Mouse (Mus musculus) spleen, adult 2 months (tissue): Measurements from ENCODE around the gene Commd1. TPM values are rescaled to one million over a fixed set of nuclear protein-coding genes. Genes with fewer than 3 reads are reported as not detected.

Experiments used
- DNase-seq, 2 experiments: peaks; one replicate each; pipeline versions ENCODE4 v3.0.0 to v3.0.0-alpha.2; 2012 to 2021; ENCODE audit warnings: low spot score in 2 of 2, low read depth in 1 of 2
- H3K27ac ChIP-seq: fragments of 200-500 bp; 2 replicates; pipeline ENCODE4 v1.5.1; 2012; ENCODE audit warnings: low read length, inconsistent platforms; ENCODE audit not compliant: insufficient read depth
- H3K27me3 ChIP-seq: fragments of 200-500 bp; 2 replicates; pipeline ENCODE4 v1.6.1; 2012; ENCODE audit warnings: mild to moderate bottlenecking, moderate library complexity, low read length, inconsistent platforms; ENCODE audit not compliant: control insufficient read depth, insufficient read depth
- H3K36me3 ChIP-seq: fragments of 200-500 bp; 2 replicates; pipeline ENCODE4 v1.6.1; 2012; ENCODE audit warnings: mild to moderate bottlenecking, low read length, inconsistent platforms; ENCODE audit not compliant: control insufficient read depth, insufficient read depth
- H3K4me1 ChIP-seq: fragments of 200-500 bp; 2 replicates; pipeline ENCODE4 v1.6.1; 2011; ENCODE audit warnings: inconsistent platforms; ENCODE audit not compliant: control insufficient read depth, insufficient read depth, insufficient read length
- H3K4me3 ChIP-seq: fragments of 200-500 bp; 2 replicates; pipeline ENCODE4 v1.5.1; 2011; ENCODE audit warnings: mild to moderate bottlenecking, inconsistent platforms; ENCODE audit not compliant: insufficient read depth, insufficient read length; ENCODE audit errors: extremely low read depth
- CTCF ChIP-seq: fragments of 200-500 bp; IDR thresholded peaks from 2 replicates; pipeline ENCODE4 v1.5.1; 2011; ENCODE audit warnings: mild to moderate bottlenecking, inconsistent platforms; ENCODE audit not compliant: insufficient read depth, insufficient read length, insufficient replicate concordance; ENCODE audit errors: extremely low read depth
- POLR2A ChIP-seq: fragments of 200-500 bp; IDR thresholded peaks from 2 replicates; pipeline ENCODE4 v1.6.1; 2011; ENCODE audit warnings: low read depth, low read length, inconsistent platforms
- whole genome bisulfite sequencing: fragments of 180-500 bp; shearing (Covaris S2); methylation state at CpG from one replicate; pipeline ENCODE4 v1.1.7; 2018; 5-methylcytosine and 5-hydroxymethylcytosine counted together
- polyA plus RNA-seq: library from polyadenylated mRNA; depleted of rRNA; stranded (reverse); fragments of >200 nt; gene quantifications from 2 replicates; pipeline ENCODE4 v1.2.3, GENCODE M21; 2012

Gene Commd1
- polyA plus RNA-seq, 1 experiment: 5.4 TPM

DNA sequence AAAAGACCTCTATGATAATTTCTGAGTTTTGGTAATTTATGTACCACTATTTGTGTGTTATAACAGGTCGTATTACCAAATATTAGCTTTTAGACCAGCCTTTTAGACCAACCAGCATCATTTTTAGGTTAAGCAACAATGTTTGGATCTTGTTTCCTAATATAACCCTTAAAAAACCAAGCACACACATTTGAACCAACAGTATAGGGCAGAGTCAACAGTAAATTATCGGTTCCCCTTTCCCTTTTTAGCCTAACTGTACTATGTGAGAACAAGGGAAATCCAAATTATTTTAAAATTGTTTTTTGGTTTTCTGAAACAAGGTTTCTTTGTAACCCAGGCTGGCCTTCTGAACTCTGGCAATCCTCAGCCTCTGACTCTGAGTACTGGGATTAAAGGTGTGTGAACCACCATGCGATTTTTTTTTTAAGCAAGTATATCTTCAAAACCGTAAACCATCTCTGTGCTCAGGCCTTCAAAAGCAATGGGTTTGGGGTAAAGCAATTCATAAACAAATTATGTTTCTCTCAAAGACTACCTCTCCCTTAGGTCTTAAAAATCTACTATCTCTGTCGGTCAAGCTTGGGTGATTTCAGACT, 125.0 kb downstream of the Commd1 start:
- H3K27ac ChIP-seq: peak overlapping the region; percentile 95; the same call in 1 of the 2 replicates
- H3K4me3 ChIP-seq: peak overlapping the region; percentile 79; the same call in 1 of the 2 replicates
- DNase-seq: no peak
- WGBS: 7% methylated on average over 5 of the region's 5 CpGs
- H3K4me1 ChIP-seq: peaks cover 33% of the 10 kb centered on the region; the same call in 1 of the 2 replicates
- no peaks in the 10 kb centered on the region for H3K36me3 ChIP-seq
- no peaks in the 10 kb centered on the region for H3K27me3 ChIP-seq
- no peak for TF ChIP-seq POLR2A
- TF ChIP-seq CTCF: no peak

- no peaks in the 10 kb centered on the region for H3K27me3 ChIP-seq
- WGBS: 23% methylated on average over 3 of the region's 3 CpGs
- TF ChIP-seq CTCF (no peak), POLR2A (no peak)
- DNase-seq: no peak
- peak overlapping the region; percentile 15; the same call in 1 of the 2 replicates for H3K27ac ChIP-seq
- no peak overlapping the region for H3K4me3 ChIP-seq
- peaks cover 35% of the 10 kb centered on the region; the same call in 1 of the 2 replicates for H3K4me1 ChIP-seq
- no peaks in the 10 kb centered on the region for H3K36me3 ChIP-seq
Observed at GRCm38 (mm10) chr11:22856371-22856965, 125.7 kb downstream of the Commd1 start.

GRCm38 (mm10) chr11:22854571-22854970, 127.6 kb downstream of the Commd1 start:
- no peaks in the 10 kb centered on the region for H3K27me3 ChIP-seq
- DNase-seq: no peak
- no peak overlapping the region; the same call in 1 of the 2 replicates for H3K27ac ChIP-seq
- TF ChIP-seq CTCF (no peak), POLR2A (no peak)
- WGBS: 20% methylated on average over 4 of the region's 4 CpGs
- H3K36me3 ChIP-seq: no peaks in the 10 kb centered on the region
- H3K4me1 ChIP-seq: peaks cover 44% of the 10 kb centered on the region; the same call in 1 of the 2 replicates
- H3K4me3 ChIP-seq: no peak overlapping the region

DNA sequence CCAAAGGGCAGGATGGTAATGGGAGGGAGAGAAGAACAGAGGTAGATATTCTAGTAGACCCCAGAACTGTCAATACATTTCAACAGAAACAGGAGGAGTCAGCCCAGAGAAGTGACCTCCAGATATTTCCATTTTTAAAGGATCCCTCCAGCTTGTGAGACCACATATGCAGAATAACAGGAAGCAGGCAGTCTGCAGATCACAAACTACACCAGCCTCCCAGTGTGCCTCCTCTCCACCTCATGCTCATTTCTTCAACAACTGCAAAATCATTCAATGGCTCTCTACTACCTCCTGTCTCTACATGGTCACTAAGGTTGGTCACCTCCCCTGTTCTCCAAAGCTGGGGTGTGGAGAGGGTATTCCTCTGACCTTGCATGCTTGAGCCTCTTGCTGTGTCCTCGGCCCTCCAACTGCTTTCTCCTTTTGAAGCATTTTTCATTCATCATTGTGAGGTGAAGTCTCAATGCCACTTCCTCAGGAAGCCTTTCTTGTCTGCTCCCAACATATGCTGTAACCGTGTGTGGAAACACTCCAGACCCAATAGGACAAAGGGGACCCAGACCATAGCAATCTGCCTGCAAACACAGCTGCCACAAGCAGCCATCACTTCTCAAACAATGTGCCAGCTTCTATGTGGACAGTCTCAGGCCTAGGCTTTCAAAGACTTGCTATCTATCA, 128.6 kb downstream of the Commd1 start:
- peak overlapping the region; percentile 66 for H3K27ac ChIP-seq
- TF ChIP-seq POLR2A (no peak), CTCF (no peak)
- no peak for DNase-seq
- H3K4me1 ChIP-seq: peaks cover 44% of the 10 kb centered on the region; the same call in 1 of the 2 replicates
- WGBS: 6% methylated on average over 2 of the region's 2 CpGs
- H3K4me3 ChIP-seq: peak overlapping the region; percentile 10; the same call in 1 of the 2 replicates
- H3K36me3 ChIP-seq: no peaks in the 10 kb centered on the region
- no peaks in the 10 kb centered on the region for H3K27me3 ChIP-seq

DNA sequence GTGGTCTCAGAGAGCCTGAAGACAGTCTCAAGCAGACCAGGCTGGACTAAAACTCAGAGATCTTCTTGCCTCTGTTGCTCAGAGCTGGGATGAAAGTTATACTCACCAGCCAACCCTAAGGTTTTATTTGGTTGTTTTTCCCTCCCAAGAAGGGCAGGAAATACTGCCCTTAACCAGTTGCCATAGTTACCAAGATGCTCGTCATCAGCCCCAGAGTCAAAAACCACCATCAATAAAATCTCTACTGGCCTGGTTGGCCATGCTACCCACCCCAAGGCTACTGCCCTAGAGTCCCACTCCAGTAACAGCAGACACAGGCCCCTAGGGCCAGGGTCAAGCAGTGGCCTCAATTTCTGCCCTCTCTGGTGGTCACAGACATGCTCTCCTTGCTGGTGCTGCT, 129.7 kb downstream of the Commd1 start:
- peaks cover 54% of the 10 kb centered on the region; the same call in 1 of the 2 replicates for H3K4me1 ChIP-seq
- no peaks in the 10 kb centered on the region for H3K36me3 ChIP-seq
- H3K27ac ChIP-seq: peak overlapping the region; percentile 66
- no peak overlapping the region for H3K4me3 ChIP-seq
- H3K27me3 ChIP-seq: no peaks in the 10 kb centered on the region
- 3% methylated on average over 1 of the region's 1 CpGs for WGBS
- no peak for DNase-seq
- TF ChIP-seq POLR2A (no peak), CTCF (no peak)

DNA sequence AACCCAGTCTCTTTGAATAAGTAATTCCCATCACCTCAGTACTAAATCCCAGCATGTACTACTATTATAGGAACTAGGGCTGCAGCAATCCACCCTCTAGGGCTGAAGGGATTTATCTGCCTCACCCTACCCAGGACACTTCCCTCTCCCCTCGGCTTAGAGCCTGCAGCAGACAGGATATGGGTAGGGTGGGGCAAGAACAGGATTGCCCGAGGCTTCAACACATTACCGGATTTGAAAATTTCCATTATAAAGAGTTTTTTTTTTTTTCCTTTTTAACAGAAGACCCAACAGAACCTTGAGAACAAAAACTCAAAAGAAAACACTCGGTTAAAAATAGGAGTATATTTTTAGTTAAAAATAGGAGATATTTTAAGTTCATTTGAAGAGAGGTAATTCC, 130.8 kb downstream of the Commd1 start:
- H3K27me3 ChIP-seq: no peaks in the 10 kb centered on the region
- no peaks in the 10 kb centered on the region for H3K36me3 ChIP-seq
- H3K27ac ChIP-seq: peak overlapping the region; percentile 44; the same call in 1 of the 2 replicates
- peaks cover 63% of the 10 kb centered on the region for H3K4me1 ChIP-seq
- TF ChIP-seq POLR2A: no peak
- TF ChIP-seq CTCF: no peak
- WGBS: 4% methylated on average over 4 of the region's 4 CpGs
- no peak overlapping the region for H3K4me3 ChIP-seq
- no peak for DNase-seq

DNA sequence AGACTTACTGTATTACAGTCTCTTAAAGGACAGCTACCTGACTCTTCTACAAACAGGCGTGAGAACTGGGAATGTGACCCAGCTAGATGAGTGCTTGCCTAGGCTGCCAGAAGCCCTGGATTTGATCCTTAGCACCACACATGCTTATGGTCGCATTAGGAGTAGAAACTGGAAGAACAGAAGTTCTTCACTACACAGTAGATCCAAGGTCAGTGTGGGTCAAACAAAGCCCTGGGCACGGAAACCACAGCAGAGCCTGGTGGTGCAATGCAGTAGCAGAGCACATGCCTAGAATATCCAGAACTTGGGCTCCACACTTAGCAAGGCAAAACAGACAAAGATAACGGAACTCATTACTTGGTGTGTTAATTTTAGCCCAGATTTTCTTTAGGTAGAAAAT, 132.1 kb downstream of the Commd1 start:
- no peaks in the 10 kb centered on the region for H3K36me3 ChIP-seq
- WGBS: 33% methylated on average over 4 of the region's 4 CpGs
- H3K27ac ChIP-seq: peak overlapping the region; percentile 49
- TF ChIP-seq POLR2A (no peak), CTCF (no peak)
- no peak overlapping the region for H3K4me3 ChIP-seq
- H3K27me3 ChIP-seq: no peaks in the 10 kb centered on the region
- DNase-seq: no peak
- H3K4me1 ChIP-seq: peaks cover 72% of the 10 kb centered on the region
